8 mouse cellular contexts compared by ENCODE assay signal in the genomic region with DNA sequence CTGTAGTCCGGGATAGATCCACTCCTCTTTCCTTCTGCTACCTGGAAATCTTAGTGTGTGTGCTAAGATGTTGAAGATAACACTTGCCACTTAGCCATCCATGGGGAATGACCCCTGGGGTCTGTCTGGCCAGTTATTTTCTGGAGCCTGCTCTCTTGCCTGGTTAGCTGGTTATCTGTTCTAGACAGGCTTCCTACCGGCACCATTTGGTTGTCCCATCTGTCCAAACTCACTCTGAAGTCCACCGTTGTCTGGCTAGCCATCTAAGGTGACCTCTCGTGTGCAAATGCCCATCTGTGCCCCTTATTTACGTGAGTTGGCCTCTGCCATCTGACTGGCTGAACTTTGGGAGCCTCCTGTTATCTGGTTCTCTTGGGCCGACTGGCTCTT. TPM values are rescaled to one million over a fixed set of nuclear protein-coding genes. Genes with fewer than 3 reads are reported as not detected.
DNase-seq lines count a peak whose midpoint lies in the region; ATAC-seq and TF ChIP-seq lines count a peak whose summit lies in the region.

No protein-coding gene starts in this region.

- peak overlapping the region; percentile 98 for H3K4me3 ChIP-seq in kidney, postnatal 0 days (replicated peaks; ENCODE audit: low read depth, low read length)
- H3K4me3 ChIP-seq in hindbrain, embryonic 11.5 days (ENCODE audit: low read depth, low read length): peak overlapping the region; percentile 98
- peak overlapping the region; percentile 94 for H3K4me3 ChIP-seq in midbrain, embryonic 12.5 days

- no peak for DNase-seq in kidney, postnatal 0 days (ENCODE audit: low spot score)
- DNase-seq in kidney, postnatal 14 days: no peak
- DNase-seq in cerebellum, adult 18-20 months: peak; percentile 60 to 70
- no peak for DNase-seq in hindbrain, embryonic 11.5 days (ENCODE audit: low spot score)
- no peak for DNase-seq in thymus, postnatal 25 days
- no peak for DNase-seq in kidney, adult 8-10 months
- no peak for DNase-seq in right cerebral cortex, adult 2 months (ENCODE audit: low spot score in 2 of 2)

- 3% methylated on average over 6 of the region's 6 CpGs for WGBS in kidney, postnatal 0 days
- WGBS in hindbrain, embryonic 11.5 days: 9% methylated on average over 6 of the region's 6 CpGs
- WGBS in midbrain, embryonic 12.5 days: 15% methylated on average over 6 of the region's 6 CpGs

- peak overlapping the region; percentile 88 for H3K4me2 ChIP-seq in kidney, postnatal 0 days (ENCODE audit: low read length)
- H3K4me2 ChIP-seq in hindbrain, embryonic 11.5 days (replicated peaks; ENCODE audit: low read depth, low read length): peak overlapping the region; percentile 80
- peak overlapping the region; percentile 92 for H3K4me2 ChIP-seq in midbrain, embryonic 12.5 days (replicated peaks)

- peak overlapping the region; percentile 95 for H3K9ac ChIP-seq in kidney, postnatal 0 days (ENCODE audit: low read depth, low read length)
- peak overlapping the region; percentile 88 for H3K9ac ChIP-seq in hindbrain, embryonic 11.5 days (ENCODE audit: low read depth, low read length)
- peak overlapping the region; percentile 90 for H3K9ac ChIP-seq in midbrain, embryonic 12.5 days (replicated peaks)

- peak overlapping the region; percentile 95 for H3K27ac ChIP-seq in kidney, postnatal 0 days
- no peak overlapping the region for H3K27ac ChIP-seq in hindbrain, embryonic 11.5 days (ENCODE audit: low read depth, low read length)
- H3K27ac ChIP-seq in midbrain, embryonic 12.5 days (replicated peaks): peak overlapping the region; percentile 84; the same call in 1 of the 2 replicates

- no peaks in the 10 kb centered on the region for H3K36me3 ChIP-seq in kidney, postnatal 0 days (ENCODE audit: insufficient read depth, low read length)
- 0 out of 2 replicates have a peak, but pooled peaks cover under 1% of the 10 kb centered on the region for H3K36me3 ChIP-seq in hindbrain, embryonic 11.5 days (ENCODE audit: control insufficient read depth, insufficient read depth, low read length)
- peaks cover 10% of the 10 kb centered on the region for H3K36me3 ChIP-seq in midbrain, embryonic 12.5 days

- no peaks in the 10 kb centered on the region for H3K27me3 ChIP-seq in kidney, postnatal 0 days (ENCODE audit: insufficient read depth, low read length)
- H3K27me3 ChIP-seq in hindbrain, embryonic 11.5 days (ENCODE audit: control insufficient read depth, insufficient read depth, low read length): no peaks in the 10 kb centered on the region
- no peaks in the 10 kb centered on the region for H3K27me3 ChIP-seq in midbrain, embryonic 12.5 days

- no peaks in the 10 kb centered on the region for H3K9me3 ChIP-seq in kidney, postnatal 0 days (replicated peaks; ENCODE audit: low read length)
- H3K9me3 ChIP-seq in hindbrain, embryonic 11.5 days (ENCODE audit: control insufficient read depth, low read length): no peaks in the 10 kb centered on the region
- no peaks in the 10 kb centered on the region for H3K9me3 ChIP-seq in midbrain, embryonic 12.5 days

- no peak for TF ChIP-seq CTCF in kidney, postnatal 0 days (IDR thresholded peaks at IDR 0.05; ENCODE audit: low read depth)

- no peak for ATAC-seq in kidney, postnatal 0 days (replicated peaks; ENCODE audit: low FRiP score, low read depth)
- ATAC-seq in hindbrain, embryonic 11.5 days (ENCODE audit: low FRiP score): no peak
- ATAC-seq in midbrain, embryonic 12.5 days (ENCODE audit: low FRiP score, low read depth): no peak

- H3K4me1 ChIP-seq in kidney, postnatal 0 days (replicated peaks; ENCODE audit: insufficient read depth, low read length): peaks cover 25% of the 10 kb centered on the region
- peaks cover 4% of the 10 kb centered on the region; the same call in 1 of the 2 replicates for H3K4me1 ChIP-seq in hindbrain, embryonic 11.5 days (replicated peaks; ENCODE audit: control insufficient read depth, insufficient read depth, low read length)
- H3K4me1 ChIP-seq in midbrain, embryonic 12.5 days: peaks cover 20% of the 10 kb centered on the region

RNA-seq across cellular contexts. Expression of gene Dnm2, which starts 0.8 kb away (rescaled TPM):
- polyA plus RNA-seq in kidney, postnatal 0 days (2015; fragmentation: Nextera tagmentation; extraction: Ambion mirVana): 68.0 and 68.9 TPM in 2 replicates
- polyA plus RNA-seq in hindbrain, embryonic 11.5 days (2014; fragmentation: Nextera tagmentation; extraction: Ambion mirVana): 59.2 and 64.8 TPM in 2 replicates
- polyA plus RNA-seq in midbrain, embryonic 12.5 days (2016; fragmentation: Nextera tagmentation; extraction: Ambion mirVana): 76.6 and 76.7 TPM in 2 replicates

RNA-seq across cellular contexts. Expression of gene Qtrt1, which starts 13.9 kb away (rescaled TPM):
- polyA plus RNA-seq in kidney, postnatal 0 days (2015; fragmentation: Nextera tagmentation; extraction: Ambion mirVana): 41.1 and 42.0 TPM in 2 replicates
- polyA plus RNA-seq in hindbrain, embryonic 11.5 days (2014; fragmentation: Nextera tagmentation; extraction: Ambion mirVana): 47.5 and 48.9 TPM in 2 replicates
- 45.3 and 50.7 TPM in 2 replicates for polyA plus RNA-seq in midbrain, embryonic 12.5 days (2016; fragmentation: Nextera tagmentation; extraction: Ambion mirVana)

RNA-seq across cellular contexts. Expression of gene Ilf3, which starts 57.9 kb away (rescaled TPM):
- 113 and 125 TPM in 2 replicates for polyA plus RNA-seq in kidney, postnatal 0 days (2015; fragmentation: Nextera tagmentation; extraction: Ambion mirVana)
- 232 and 254 TPM in 2 replicates for polyA plus RNA-seq in hindbrain, embryonic 11.5 days (2014; fragmentation: Nextera tagmentation; extraction: Ambion mirVana)
- polyA plus RNA-seq in midbrain, embryonic 12.5 days (2016; fragmentation: Nextera tagmentation; extraction: Ambion mirVana): 314 and 322 TPM in 2 replicates

Comparison
In these comparisons a context has a peak if more than half of its experiments do, and no peak if none do; other contexts are left out.
1. DNase-seq: peak in cerebellum, adult 18-20 months (2 of 2); none in kidney, postnatal 0 days (single experiment), kidney, postnatal 14 days (single experiment), hindbrain, embryonic 11.5 days (single experiment), thymus, postnatal 25 days (single experiment), kidney, adult 8-10 months (0 of 2) and right cerebral cortex, adult 2 months (0 of 2).
2. Peak in every context shown above with its lines, with median percentiles within 50 percentile points of each other: H3K4me2 ChIP-seq, H3K4me3 ChIP-seq and H3K9ac ChIP-seq.